Mouse (Mus musculus) macrophage (primary cell): ENCODE data around the gene Fbxw2. TPM values are rescaled to one million over a fixed set of nuclear protein-coding genes. Genes with fewer than 3 reads are reported as not detected.
A peak's percentile ranks its signal among the peaks of the same experiment; 100 is the strongest.
"Not testable (repeated sequence)": the region's sequence is repeated elsewhere in the genome, so short reads cannot be mapped to it uniquely, and the experiment has no call there.

Experiments
- H3K27ac ChIP-seq: fragments of 350-480 bp; formaldehyde crosslinking; 2 replicates; pipeline ENCODE4 v1.9.0; 2021
- H3K36me3 ChIP-seq: fragments of 350-480 bp; formaldehyde crosslinking; 2 replicates; pipeline ENCODE4 v1.9.0; 2021; ENCODE audit errors: inconsistent target
- H3K4me3 ChIP-seq: fragments of 350-480 bp; formaldehyde crosslinking; 2 replicates; pipeline ENCODE4 v1.9.0; 2021; ENCODE audit errors: inconsistent target
- H3K79me2 ChIP-seq: fragments of 350-480 bp; formaldehyde crosslinking; 2 replicates; pipeline ENCODE4 v1.9.0; 2021; ENCODE audit errors: inconsistent target
- WGBS: methylation state at CpG from one replicate; pipeline ENCODE4 v1.1.7; 2026; ENCODE audit warnings: inconsistent platforms; ENCODE audit not compliant: missing documents; 5-methylcytosine and 5-hydroxymethylcytosine counted together
- polyA plus RNA-seq: library from polyadenylated mRNA; stranded (reverse); fragments of 250-400 nt; gene quantifications from 3 replicates; pipeline ENCODE4 v1.2.4, GENCODE M21; 2018; ENCODE audit warnings: inconsistent platforms

Fbxw2 gene
- polyA plus RNA-seq, 1 experiment from 2014 or later = 70.6 TPM

- Histone ChIP-seq H3K4me3 (peak overlapping the region; percentile 81), H3K27ac (peak overlapping the region; percentile 63), H3K36me3 (peaks cover 42% of the 10 kb centered on the region), H3K79me2 (peaks cover 74% of the 10 kb centered on the region)
- WGBS = 1% methylated on average over 50 of the region's 50 CpGs
Observed at GRCm38 (mm10) chr2:34772252-34773235, 53.6 kb downstream of the Fbxw2 start.

DNA sequence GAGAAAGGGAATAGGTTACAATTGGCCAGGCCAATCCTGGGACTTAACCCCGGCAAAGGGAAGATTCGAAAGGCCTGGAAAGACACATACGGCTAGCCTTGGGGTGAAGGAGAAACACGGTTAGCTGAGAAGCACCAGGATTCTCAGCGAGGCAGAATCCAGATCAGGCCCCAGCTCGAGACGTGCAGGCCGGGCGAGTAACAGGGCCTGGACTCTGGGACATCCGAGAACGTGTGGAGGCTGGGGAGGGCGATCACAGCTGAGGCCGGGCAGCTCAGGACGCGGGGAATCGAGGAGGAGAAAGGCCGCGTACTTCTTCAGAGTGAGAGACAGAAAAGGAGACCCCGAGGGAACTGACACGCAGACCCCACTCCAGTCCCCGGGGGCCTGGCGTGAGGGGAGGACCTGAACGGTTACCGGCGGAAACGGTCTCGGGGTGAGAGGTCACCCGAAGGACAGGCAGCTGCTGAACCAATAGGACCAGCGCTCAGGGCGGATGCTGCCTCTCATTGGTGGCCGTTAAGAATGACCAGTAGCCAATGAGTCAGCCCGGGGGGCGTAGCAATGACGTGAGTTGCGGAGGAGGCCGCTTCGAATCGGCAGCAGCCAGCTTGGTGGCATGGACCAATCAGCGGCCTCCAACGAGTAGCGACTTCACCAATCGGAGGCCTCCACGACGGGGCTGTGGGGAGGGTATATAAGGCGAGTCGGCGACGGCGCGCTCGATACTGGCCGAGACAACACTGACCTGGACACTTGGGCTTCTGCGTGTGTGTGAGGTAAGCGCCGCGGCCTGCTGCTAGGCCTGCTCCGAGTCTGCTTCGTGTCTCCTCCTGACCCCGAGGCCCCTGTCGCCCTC is 54.5 kb downstream of the Fbxw2 start, which contains the start of gene Hspa5:
Gene Hspa5 (plus strand): TSS at position 603 of the 859 bp plus-strand sequence.
- Histone ChIP-seq H3K27ac (peak within 1 kb of the TSS; percentile 95), H3K4me3 (peak within 1 kb of the TSS; percentile 81), H3K79me2 (peaks cover 65% of the 10 kb centered on the region), H3K36me3 (peaks cover 32% of the 10 kb centered on the region)
- WGBS = 1% methylated on average over 60 of the region's 60 CpGs

GRCm38 (mm10) chr2:34770951-34771350 is 55.2 kb downstream of the Fbxw2 start:
- peak overlapping the region; percentile 81 for H3K4me3 ChIP-seq
- H3K36me3 ChIP-seq = peaks cover 29% of the 10 kb centered on the region
- peaks cover 58% of the 10 kb centered on the region for H3K79me2 ChIP-seq
- peak overlapping the region; percentile 95 for H3K27ac ChIP-seq
- 3% methylated on average over 5 of the region's 6 CpGs for WGBS

DNA sequence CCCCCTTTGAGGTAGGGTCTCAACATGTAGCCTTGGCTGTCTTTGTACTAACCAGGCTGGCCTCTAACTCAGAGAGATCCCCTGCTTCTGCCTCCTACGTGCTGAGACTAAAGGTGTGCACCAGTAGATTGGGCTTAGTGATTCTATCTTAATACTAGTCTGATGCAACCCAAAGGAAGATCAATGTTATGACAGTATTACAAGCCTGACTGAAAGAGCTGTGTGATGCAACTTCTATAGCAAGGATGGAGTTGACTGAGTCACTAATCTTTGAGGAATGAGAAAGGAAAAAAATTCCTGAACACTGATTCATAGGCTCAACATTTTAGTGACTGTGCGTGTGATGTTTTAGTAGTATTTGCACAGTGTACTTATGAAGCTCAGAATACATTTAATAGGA is 56.1 kb downstream of the Fbxw2 start:
- H3K27ac ChIP-seq = peak overlapping the region; percentile 95; the same call in 1 of the 2 replicates
- peaks cover 49% of the 10 kb centered on the region for H3K79me2 ChIP-seq
- H3K36me3 ChIP-seq = peaks cover 20% of the 10 kb centered on the region
- 83% methylated on average over 2 of the region's 2 CpGs for WGBS
- no peak overlapping the region for H3K4me3 ChIP-seq

GRCm38 (mm10) chr2:34764801-34765200 is 61.3 kb downstream of the Fbxw2 start:
- Histone ChIP-seq H3K4me3 (no peak overlapping the region), H3K36me3 (no peaks in the 10 kb centered on the region), H3K79me2 (no peaks in the 10 kb centered on the region; the same call in 1 of the 2 replicates), H3K27ac (no peak overlapping the region)
- 79% methylated on average over 8 of the region's 12 CpGs for WGBS

GRCm38 (mm10) chr2:34762872-34763271 is 63.2 kb downstream of the Fbxw2 start:
- 89% methylated on average over 1 of the region's 2 CpGs for WGBS
- no peaks in the 10 kb centered on the region for H3K36me3 ChIP-seq
- H3K4me3 ChIP-seq = no peak overlapping the region
- H3K27ac ChIP-seq = no peak overlapping the region
- no peaks in the 10 kb centered on the region for H3K79me2 ChIP-seq

DNA sequence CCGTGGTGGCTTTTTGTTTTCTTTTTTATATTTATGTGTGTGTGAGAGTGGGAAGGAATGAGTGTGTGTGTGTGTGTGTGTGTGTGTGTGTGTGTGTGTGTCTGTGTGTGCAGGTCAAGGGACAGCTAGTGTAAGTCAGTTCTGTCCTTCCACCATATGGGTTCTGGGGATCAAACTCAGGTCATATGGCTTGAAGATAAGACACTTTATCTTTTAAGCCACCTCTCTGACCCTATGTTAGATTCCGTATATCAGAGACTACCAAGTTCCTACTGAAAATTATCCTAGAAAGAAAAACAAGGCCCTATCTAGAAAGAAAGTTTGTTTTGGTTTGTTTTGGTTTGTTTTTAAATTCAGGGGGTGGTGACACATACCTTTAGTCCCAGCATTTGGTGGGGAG is 63.9 kb downstream of the Fbxw2 start:
- Histone ChIP-seq H3K4me3 (no peak overlapping the region), H3K36me3 (no peaks in the 10 kb centered on the region), H3K79me2 (no peaks in the 10 kb centered on the region), H3K27ac (no peak overlapping the region)
- WGBS = 85% methylated on average over 2 of the region's 2 CpGs

- not testable (repeated sequence) for H3K27ac ChIP-seq, H3K4me3 ChIP-seq, H3K79me2 ChIP-seq, H3K36me3 ChIP-seq
- 92% methylated on average over 4 of the region's 5 CpGs for WGBS
Observed at GRCm38 (mm10) chr2:34761272-34761671, 64.8 kb downstream of the Fbxw2 start.

DNA sequence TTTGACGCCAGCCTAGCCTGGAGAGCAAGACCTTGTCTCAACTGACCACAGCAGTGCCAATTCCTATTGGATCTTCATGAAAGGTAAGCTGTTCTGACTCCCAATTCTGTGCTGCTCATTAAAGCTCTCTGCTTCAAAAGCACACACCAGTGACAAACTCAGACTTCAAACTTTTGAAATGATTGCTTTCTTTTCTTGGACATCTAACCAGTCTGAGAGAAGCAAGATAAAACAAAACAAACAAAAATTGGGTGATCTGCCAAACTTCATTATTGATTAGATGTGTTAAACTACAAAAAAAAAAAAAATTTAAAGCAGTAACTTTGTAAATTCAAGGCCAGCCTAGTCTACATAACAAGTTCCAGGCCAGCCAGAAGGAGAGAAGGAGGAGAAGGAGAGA is 68.8 kb downstream of the Fbxw2 start:
- 100% methylated on average over 1 of the region's 1 CpGs for WGBS
- Histone ChIP-seq H3K27ac (no peak overlapping the region), H3K79me2 (peaks cover 14% of the 10 kb centered on the region), H3K36me3 (no peaks in the 10 kb centered on the region), H3K4me3 (no peak overlapping the region)

DNA sequence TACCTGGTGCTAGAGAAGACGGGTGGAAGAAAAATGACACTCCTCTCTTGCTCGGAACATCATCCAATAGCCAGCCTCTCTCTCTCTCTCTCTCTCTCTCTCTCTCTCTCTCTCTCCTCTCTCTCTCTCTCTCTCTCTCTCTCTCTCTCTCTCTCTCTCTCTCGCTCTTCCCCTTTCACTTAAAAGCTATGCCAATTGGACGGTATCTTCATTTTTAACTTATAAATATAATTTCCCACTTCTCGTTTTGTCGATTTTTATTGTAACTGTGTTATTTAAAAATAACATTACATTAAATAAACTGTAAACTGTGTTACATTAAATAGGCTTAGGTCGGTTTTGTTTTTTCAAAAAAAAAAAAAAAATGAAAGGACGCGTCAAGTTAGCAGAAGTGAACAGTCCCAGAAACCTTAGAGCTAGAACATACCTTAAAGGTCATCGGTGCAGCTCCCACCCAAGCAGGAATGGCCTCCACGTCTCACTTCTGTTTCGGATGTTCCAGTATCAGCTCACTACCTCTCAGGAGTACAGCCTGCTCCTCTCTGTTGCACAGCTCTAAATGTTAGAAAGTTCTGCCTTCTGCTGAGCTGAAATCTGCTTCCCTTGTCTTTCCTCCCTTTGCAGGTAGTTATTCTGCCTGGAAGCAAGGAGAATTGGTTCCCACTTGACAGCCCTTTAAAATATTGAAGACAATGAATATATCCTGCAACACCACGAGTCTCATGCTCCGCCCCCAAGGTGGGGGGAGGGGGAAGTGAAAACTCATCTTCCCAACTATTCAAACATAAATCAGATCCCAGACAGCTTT is 71.4 kb downstream of the Fbxw2 start, which contains the start of gene Gapvd1:
Gene Gapvd1 (minus strand): TSS at position 682 of the 808 bp plus-strand sequence.
- 4% methylated on average over 10 of the region's 14 CpGs for WGBS
- Histone ChIP-seq H3K27ac (peak within 1 kb of the TSS; percentile 35), H3K79me2 (peaks cover 40% of the 10 kb centered on the region)

More for the DNA sequence above, 71.4 kb downstream of the Fbxw2 start, which contains the start of gene Gapvd1:
- Histone ChIP-seq H3K36me3 (no peaks in the 10 kb centered on the region), H3K4me3 (peak within 1 kb of the TSS; percentile 39)

Other genes starting within 250 kb of the Fbxw2 start
- gene Gapvd1, start 71.1 kb downstream of the Fbxw2 start, polyA plus RNA-seq = 64.6 to 87.4 TPM (median 66.7 TPM) in 3 replicates
- 730 to 822 TPM (median 759 TPM) in 3 replicates for gene Hspa5, start 54.3 kb downstream of the Fbxw2 start, polyA plus RNA-seq
- gene Rabepk, start 26.4 kb downstream of the Fbxw2 start, polyA plus RNA-seq = 8.1 to 15.9 TPM (median 9.0 TPM) in 3 replicates
- gene Gm34653, start 6.7 kb upstream of the Fbxw2 start, polyA plus RNA-seq = not detected in 3 replicates
- gene Cutal, start 48.1 kb upstream of the Fbxw2 start, polyA plus RNA-seq = not detected in 3 replicates
- 14.4 to 23.0 TPM (median 19.4 TPM) in 3 replicates for gene Psmd5, start 48.7 kb upstream of the Fbxw2 start, polyA plus RNA-seq
- gene Phf19, start 87.7 kb upstream of the Fbxw2 start, polyA plus RNA-seq = 0.77 to 6.5 TPM (median 3.5 TPM) in 3 replicates
- gene Traf1, start 135.5 kb upstream of the Fbxw2 start, polyA plus RNA-seq = 3.0 to 7.8 TPM (median 3.3 TPM) in 3 replicates
- gene Hc, start 235.1 kb upstream of the Fbxw2 start, polyA plus RNA-seq = not detected in 3 replicates